In the genomic region with DNA sequence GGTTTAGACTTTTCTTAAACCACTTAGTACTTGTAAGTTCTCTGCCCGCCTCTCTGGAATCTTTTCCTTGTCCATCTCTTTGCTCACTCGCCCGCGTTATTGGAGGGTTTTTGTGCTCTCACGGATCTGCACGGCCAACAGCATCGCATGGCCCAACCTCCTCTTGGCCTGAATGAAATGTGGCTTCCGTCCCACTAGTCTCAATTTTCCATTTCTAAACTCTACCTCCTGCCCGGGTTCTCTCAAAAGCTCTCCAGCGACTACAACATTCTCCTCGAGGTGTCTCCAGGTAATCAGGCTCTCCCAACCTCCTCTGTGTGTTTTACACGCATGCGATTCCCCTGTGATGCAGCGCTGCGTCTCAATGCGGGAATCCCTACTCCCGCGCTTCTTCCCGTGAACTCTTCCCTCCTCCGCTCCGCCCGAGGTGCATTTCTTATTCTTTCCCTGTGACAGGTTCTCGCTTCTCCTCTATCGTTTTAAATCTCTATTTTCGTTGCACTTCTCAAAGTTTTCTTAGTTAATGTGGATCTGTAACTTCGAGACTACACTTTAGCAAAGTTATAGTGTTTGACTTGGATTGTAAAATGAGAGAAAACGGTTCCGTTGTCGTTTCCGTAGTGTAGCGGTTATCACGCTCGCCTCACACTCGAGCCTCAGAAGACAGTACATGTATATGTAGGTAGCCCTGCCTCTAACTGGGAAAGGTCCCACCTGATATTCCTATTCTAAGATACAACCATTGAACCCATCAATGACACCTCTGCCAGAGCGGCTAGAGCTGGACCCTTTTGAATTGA, we compare ENCODE assay signal across 8 mouse cellular contexts. TPM values are rescaled to one million over a fixed set of nuclear protein-coding genes. Genes with fewer than 3 reads are reported as not detected.
DNase-seq lines count a peak whose midpoint lies in the region; ATAC-seq and TF ChIP-seq lines count a peak whose summit lies in the region.

No protein-coding gene starts in this region.

- ATAC-seq in kidney, embryonic 15.5 days (replicated peaks; ENCODE audit: low FRiP score) = no peak
- ATAC-seq in forebrain, embryonic 15.5 days (replicated peaks) = peak; percentile 64; the same call in 1 of the 2 replicates
- ATAC-seq in liver, embryonic 14.5 days (ENCODE audit: insufficient read depth) = no peak
- no peak for ATAC-seq in activated CD4-positive, CD25-positive, alpha-beta regulatory T cell, adult 4 months

- H3K9me3 ChIP-seq in kidney, embryonic 15.5 days (replicated peaks) = no peaks in the 10 kb centered on the region
- H3K9me3 ChIP-seq in forebrain, embryonic 15.5 days = no peaks in the 10 kb centered on the region
- no peaks in the 10 kb centered on the region for H3K9me3 ChIP-seq in liver, embryonic 14.5 days (ENCODE audit: control insufficient read depth, low read length)

- peaks cover 33% of the 10 kb centered on the region for H3K27me3 ChIP-seq in kidney, embryonic 15.5 days
- peaks cover 21% of the 10 kb centered on the region for H3K27me3 ChIP-seq in forebrain, embryonic 15.5 days
- H3K27me3 ChIP-seq in liver, embryonic 14.5 days (ENCODE audit: control insufficient read depth, insufficient read depth, low read length) = peaks cover 11% of the 10 kb centered on the region

- peak overlapping the region; percentile 33 for H3K9ac ChIP-seq in kidney, embryonic 15.5 days
- H3K9ac ChIP-seq in forebrain, embryonic 15.5 days (replicated peaks) = peak overlapping the region; percentile 29
- peak overlapping the region; percentile 31; the same call in 1 of the 2 replicates for H3K9ac ChIP-seq in liver, embryonic 14.5 days (replicated peaks)

- no peak for DNase-seq in kidney, postnatal 36 days
- DNase-seq in NIH3T3 (ENCODE audit: low read depth) = peak; percentile 41
- no peak for DNase-seq in liver, embryonic 14.5 days (ENCODE audit: low read depth in 3 of 3, low spot score in 3 of 3)
- DNase-seq in yolk sac, embryonic 10.5 days (ENCODE audit: low spot score) = peak; percentile 54
- DNase-seq in layer of hippocampus, postnatal 25 days (ENCODE audit: extremely low spot score in 1 of 2, low spot score in 1 of 2) = no peak

- H3K4me2 ChIP-seq in kidney, embryonic 15.5 days = peak overlapping the region; percentile 90
- peak overlapping the region; percentile 64 for H3K4me2 ChIP-seq in forebrain, embryonic 15.5 days (replicated peaks)
- H3K4me2 ChIP-seq in liver, embryonic 14.5 days (ENCODE audit: low read depth) = peak overlapping the region; percentile 83

- H3K27ac ChIP-seq in kidney, embryonic 15.5 days = no peak overlapping the region
- no peak overlapping the region for H3K27ac ChIP-seq in forebrain, embryonic 15.5 days (replicated peaks)
- H3K27ac ChIP-seq in liver, embryonic 14.5 days = no peak overlapping the region

- no peak for TF ChIP-seq EP300 in liver, embryonic 14.5 days (IDR thresholded peaks at IDR 0.05; ENCODE audit: low read depth)

- WGBS in kidney, embryonic 15.5 days = under 1% methylated on average over 35 of the region's 35 CpGs
- under 1% methylated on average over 35 of the region's 35 CpGs for WGBS in forebrain, embryonic 15.5 days
- under 1% methylated on average over 35 of the region's 35 CpGs for WGBS in liver, embryonic 14.5 days (ENCODE audit: insufficient replicate concordance)

- no peaks in the 10 kb centered on the region for H3K36me3 ChIP-seq in kidney, embryonic 15.5 days
- H3K36me3 ChIP-seq in forebrain, embryonic 15.5 days = no peaks in the 10 kb centered on the region
- H3K36me3 ChIP-seq in liver, embryonic 14.5 days (replicated peaks; ENCODE audit: control insufficient read depth, insufficient read depth, low read depth) = no peaks in the 10 kb centered on the region

- TF ChIP-seq CTCF in liver, embryonic 14.5 days (IDR thresholded peaks at IDR 0.05; ENCODE audit: low read depth) = no peak

- H3K4me1 ChIP-seq in kidney, embryonic 15.5 days = peaks cover 14% of the 10 kb centered on the region
- peaks cover 17% of the 10 kb centered on the region for H3K4me1 ChIP-seq in forebrain, embryonic 15.5 days
- H3K4me1 ChIP-seq in liver, embryonic 14.5 days (replicated peaks; ENCODE audit: control insufficient read depth in 2 of 2, insufficient read depth in 2 of 2, low read length in 1 of 2) = peaks cover 0 to 2% of the 10 kb centered on the region in 2 experiments; a peak in 2 of 4 replicates

- H3K4me3 ChIP-seq in kidney, embryonic 15.5 days (replicated peaks) = peak overlapping the region; percentile 54
- peak overlapping the region; percentile 43 for H3K4me3 ChIP-seq in forebrain, embryonic 15.5 days
- H3K4me3 ChIP-seq in liver, embryonic 14.5 days (ENCODE audit: insufficient read depth in 1 of 2, low read depth in 2 of 2, low read length in 2 of 2) = peak overlapping the region; percentile 55 to 61

RNA-seq across cellular contexts. Expression of a gene that starts 39.2 kb away (rescaled TPM):
- polyA plus RNA-seq in kidney, embryonic 15.5 days (2015; fragmentation: Nextera tagmentation; extraction: Ambion mirVana) = not detected in 2 replicates
- not detected in 2 replicates for polyA plus RNA-seq in forebrain, embryonic 15.5 days (2015; fragmentation: Nextera tagmentation; extraction: Ambion mirVana)
- not detected in 2 replicates for polyA plus RNA-seq in liver, embryonic 14.5 days (2012; rRNA removed)
- not detected in 2 replicates for polyA plus RNA-seq in liver, embryonic 14.5 days (2014; fragmentation: Nextera tagmentation; extraction: Ambion mirVana)
- not detected for total RNA-seq in layer of hippocampus, postnatal 25 days (2021)
- not detected for polyA plus RNA-seq in activated CD4-positive, CD25-positive, alpha-beta regulatory T cell, adult 4 months (2017; shearing (Covaris generic))

RNA-seq across cellular contexts. Expression of a gene that starts 50.4 kb away (rescaled TPM):
- not detected in 2 replicates for polyA plus RNA-seq in kidney, embryonic 15.5 days (2015; fragmentation: Nextera tagmentation; extraction: Ambion mirVana)
- polyA plus RNA-seq in forebrain, embryonic 15.5 days (2015; fragmentation: Nextera tagmentation; extraction: Ambion mirVana) = not detected in 2 replicates
- polyA plus RNA-seq in liver, embryonic 14.5 days (2012; rRNA removed) = not detected in 2 replicates
- polyA plus RNA-seq in liver, embryonic 14.5 days (2014; fragmentation: Nextera tagmentation; extraction: Ambion mirVana) = not detected in 2 replicates
- total RNA-seq in layer of hippocampus, postnatal 25 days (2021) = not detected
- polyA plus RNA-seq in activated CD4-positive, CD25-positive, alpha-beta regulatory T cell, adult 4 months (2017; shearing (Covaris generic)) = not detected

Comparison
In these comparisons a context has a peak if more than half of its experiments do, and no peak if none do; other contexts are left out.
1. DNase-seq: peak in NIH3T3 (single experiment) and yolk sac, embryonic 10.5 days (single experiment); none in kidney, postnatal 36 days (0 of 2), liver, embryonic 14.5 days (0 of 3) and layer of hippocampus, postnatal 25 days (0 of 2).
2. Peak in every context shown above with its lines, with median percentiles within 50 percentile points of each other: H3K4me2 ChIP-seq, H3K4me3 ChIP-seq and H3K9ac ChIP-seq.